Mouse (Mus musculus) stomach, embryonic 16.5 days (tissue): ENCODE results near the gene Ppp2ca. TPM values are rescaled to one million over a fixed set of nuclear protein-coding genes. Genes with fewer than 3 reads are reported as not detected.
"Not testable (repeated sequence)": the region's sequence is repeated elsewhere in the genome, so short reads cannot be mapped to it uniquely, and the experiment has no call there.

Experiments used
- ATAC-seq: fragments of 200-750 bp; cut with Nextera tagmentation; 2 replicates; pipeline ENCODE4 v1.8.0; 2017; ENCODE audit warnings: moderate number of reproducible peaks, moderate TSS enrichment; ENCODE audit not compliant: insufficient read depth, low FRiP score
- H3K27ac ChIP-seq: fragments of 300-500 bp; sonication (generic); 2 replicates; pipeline ENCODE4 v1.5.1; 2014; ENCODE audit warnings: low read length
- H3K27me3 ChIP-seq: fragments of 300-500 bp; sonication (generic); 2 replicates; pipeline ENCODE4 v1.6.1; 2014; ENCODE audit warnings: low read length, control low read depth, mixed read lengths; ENCODE audit not compliant: control insufficient read depth, insufficient read depth
- H3K36me3 ChIP-seq: fragments of 300-500 bp; sonication (generic); 2 replicates; pipeline ENCODE4 v1.6.1; 2014; ENCODE audit warnings: low read length; ENCODE audit not compliant: control insufficient read depth, insufficient read depth
- H3K4me1 ChIP-seq: fragments of 300-500 bp; sonication (generic); 2 replicates; pipeline ENCODE4 v1.6.1; 2014; ENCODE audit warnings: low read length, control low read depth, mixed read lengths; ENCODE audit not compliant: control insufficient read depth, insufficient read depth
- H3K4me2 ChIP-seq: fragments of 300-500 bp; sonication (generic); 2 replicates; pipeline ENCODE4 v1.6.1; 2014; ENCODE audit warnings: low read depth, low read length, mixed read lengths
- H3K4me3 ChIP-seq: fragments of 300-500 bp; sonication (generic); replicated peaks from 2 replicates; pipeline ENCODE4 v1.5.1; 2014; ENCODE audit warnings: mild to moderate bottlenecking, low read length
- H3K9ac ChIP-seq: fragments of 300-500 bp; sonication (generic); 2 replicates; pipeline ENCODE4 v1.6.1; 2014; ENCODE audit warnings: low read length
- H3K9me3 ChIP-seq: fragments of 300-500 bp; sonication (generic); replicated peaks from 2 replicates; pipeline ENCODE4 v1.6.1; 2016; ENCODE audit warnings: low read length, control low read depth; ENCODE audit not compliant: control insufficient read depth
- WGBS: fragments of 180-500 bp; shearing (Covaris S2); extraction: QIAGEN DNeasy Blood & Tissue Kit; methylation state at CpG from one replicate; pipeline ENCODE4 v1.1.7; 2014; 5-methylcytosine and 5-hydroxymethylcytosine counted together
- polyA plus RNA-seq: library from polyadenylated mRNA; unstranded; fragments of >200 nt; fragmentation: Nextera tagmentation; extraction: Ambion mirVana; gene quantifications from 2 replicates; pipeline ENCODE4 v1.2.1, GENCODE M21; 2015

Ppp2ca gene
- polyA plus RNA-seq, 1 experiment from 2014 or later, result 60.6 TPM

- no peak for ATAC-seq
- no peaks in the 10 kb centered on the region for H3K36me3 ChIP-seq
- H3K4me3 ChIP-seq, result no peak overlapping the region
- no peak overlapping the region for H3K4me2 ChIP-seq
- 68% methylated on average over 4 of the region's 4 CpGs for WGBS
- H3K27me3 ChIP-seq, result no peaks in the 10 kb centered on the region
- H3K9ac ChIP-seq, result no peak overlapping the region
- H3K4me1 ChIP-seq, result peaks cover 27% of the 10 kb centered on the region
- no peaks in the 10 kb centered on the region for H3K9me3 ChIP-seq
- H3K27ac ChIP-seq, result no peak overlapping the region
Observed at GRCm38 (mm10) chr11:52102977-52103376, 4.5 kb downstream of the Ppp2ca start.

- H3K4me3 ChIP-seq, result no peak overlapping the region
- H3K9me3 ChIP-seq, result no peaks in the 10 kb centered on the region
- peaks cover 21% of the 10 kb centered on the region for H3K4me1 ChIP-seq
- H3K27me3 ChIP-seq, result no peaks in the 10 kb centered on the region
- no peaks in the 10 kb centered on the region for H3K36me3 ChIP-seq
- H3K27ac ChIP-seq, result no peak overlapping the region
- no peak for ATAC-seq
- H3K9ac ChIP-seq, result no peak overlapping the region
- H3K4me2 ChIP-seq, result no peak overlapping the region
Observed at GRCm38 (mm10) chr11:52105503-52105902, 7.0 kb downstream of the Ppp2ca start.

- Histone ChIP-seq H3K4me2 (no peak overlapping the region), H3K4me3 (no peak overlapping the region), H3K4me1 (peaks cover 15% of the 10 kb centered on the region), H3K36me3 (no peaks in the 10 kb centered on the region), H3K9ac (no peak overlapping the region), H3K9me3 (no peaks in the 10 kb centered on the region), H3K27me3 (no peaks in the 10 kb centered on the region), H3K27ac (no peak overlapping the region)
- 85% methylated on average over 2 of the region's 2 CpGs for WGBS
- ATAC-seq, result no peak
Observed at GRCm38 (mm10) chr11:52106037-52106436, 7.6 kb downstream of the Ppp2ca start.

GRCm38 (mm10) chr11:52106438-52106837 is 8.0 kb downstream of the Ppp2ca start:
- H3K4me2 ChIP-seq, result no peak overlapping the region
- no peak for ATAC-seq
- no peak overlapping the region for H3K9ac ChIP-seq
- no peaks in the 10 kb centered on the region for H3K27me3 ChIP-seq
- no peaks in the 10 kb centered on the region for H3K9me3 ChIP-seq
- H3K27ac ChIP-seq, result no peak overlapping the region
- H3K4me3 ChIP-seq, result no peak overlapping the region
- WGBS, result 76% methylated on average over 1 of the region's 1 CpGs
- peaks cover 11% of the 10 kb centered on the region for H3K4me1 ChIP-seq
- H3K36me3 ChIP-seq, result no peaks in the 10 kb centered on the region

- Histone ChIP-seq H3K36me3 (no peaks in the 10 kb centered on the region), H3K4me3 (no peak overlapping the region), H3K4me1 (peaks cover 5% of the 10 kb centered on the region), H3K9ac (no peak overlapping the region), H3K27ac (no peak overlapping the region), H3K9me3 (no peaks in the 10 kb centered on the region), H3K27me3 (no peaks in the 10 kb centered on the region), H3K4me2 (no peak overlapping the region)
- ATAC-seq, result no peak
- WGBS, result 88% methylated on average over 5 of the region's 5 CpGs
Observed at GRCm38 (mm10) chr11:52108796-52109195, 10.3 kb downstream of the Ppp2ca start.

- H3K27me3 ChIP-seq, result no peaks in the 10 kb centered on the region
- WGBS, result 71% methylated on average over 1 of the region's 1 CpGs
- no peak overlapping the region for H3K9ac ChIP-seq
- H3K36me3 ChIP-seq, result peaks cover 2% of the 10 kb centered on the region
- H3K4me2 ChIP-seq, result no peak overlapping the region
- no peak overlapping the region for H3K27ac ChIP-seq
- H3K9me3 ChIP-seq, result no peaks in the 10 kb centered on the region
- ATAC-seq, result no peak
- H3K4me3 ChIP-seq, result no peak overlapping the region
- peaks cover 5% of the 10 kb centered on the region for H3K4me1 ChIP-seq
Observed at GRCm38 (mm10) chr11:52109421-52109820, 10.9 kb downstream of the Ppp2ca start.

GRCm38 (mm10) chr11:52115479-52115878 is 17.0 kb downstream of the Ppp2ca start:
- Histone ChIP-seq H3K9ac (no peak overlapping the region), H3K4me2 (no peak overlapping the region)

GRCm38 (mm10) chr11:52116117-52116516 is 17.6 kb downstream of the Ppp2ca start:
- H3K4me1 ChIP-seq, ATAC-seq, H3K27me3 ChIP-seq, H3K4me2 ChIP-seq, H3K9me3 ChIP-seq, H3K4me3 ChIP-seq, H3K27ac ChIP-seq, H3K9ac ChIP-seq: not testable (repeated sequence)
- peaks cover 48% of the 10 kb centered on the region for H3K36me3 ChIP-seq
- WGBS, result 84% methylated on average over 6 of the region's 6 CpGs

More at GRCm38 (mm10) chr11:52115479-52115878, 17.0 kb downstream of the Ppp2ca start:
- Histone ChIP-seq H3K9me3 (no peaks in the 10 kb centered on the region; the same call in 1 of the 2 replicates), H3K36me3 (peaks cover 44% of the 10 kb centered on the region), H3K27ac (no peak overlapping the region), H3K4me1 (no peaks in the 10 kb centered on the region), H3K4me3 (no peak overlapping the region), H3K27me3 (no peaks in the 10 kb centered on the region)
- ATAC-seq, result no peak
- WGBS, result 91% methylated on average over 3 of the region's 3 CpGs

- Histone ChIP-seq H3K4me3 (no peak overlapping the region), H3K9me3 (no peaks in the 10 kb centered on the region; the same call in 1 of the 2 replicates), H3K27ac (no peak overlapping the region), H3K36me3 (peaks cover 55% of the 10 kb centered on the region), H3K4me2 (no peak overlapping the region), H3K27me3 (no peaks in the 10 kb centered on the region), H3K9ac (no peak overlapping the region), H3K4me1 (no peaks in the 10 kb centered on the region)
- WGBS, result 95% methylated on average over 7 of the region's 7 CpGs
- no peak for ATAC-seq
Observed at GRCm38 (mm10) chr11:52117156-52117555, 18.7 kb downstream of the Ppp2ca start.

GRCm38 (mm10) chr11:52120415-52120814 is 21.9 kb downstream of the Ppp2ca start:
- not testable (repeated sequence) for H3K27ac ChIP-seq, ATAC-seq, H3K4me1 ChIP-seq, H3K4me3 ChIP-seq, H3K27me3 ChIP-seq, H3K9ac ChIP-seq, H3K4me2 ChIP-seq, H3K9me3 ChIP-seq
- H3K36me3 ChIP-seq, result peaks cover 51% of the 10 kb centered on the region
